Mouse (Mus musculus) neutrophil, adult 65 days (primary cell): Measurements from ENCODE around the gene Lmod1. TPM values are rescaled to one million over a fixed set of nuclear protein-coding genes. Genes with fewer than 3 reads are reported as not detected.

Source experiments
- total RNA-seq: library from RNA; stranded (reverse); gene quantifications from 2 replicates; pipeline ENCODE4 v1.2.4, GENCODE M21; 2023

Lmod1 gene
- not detected in 2 replicates for total RNA-seq

DNA sequence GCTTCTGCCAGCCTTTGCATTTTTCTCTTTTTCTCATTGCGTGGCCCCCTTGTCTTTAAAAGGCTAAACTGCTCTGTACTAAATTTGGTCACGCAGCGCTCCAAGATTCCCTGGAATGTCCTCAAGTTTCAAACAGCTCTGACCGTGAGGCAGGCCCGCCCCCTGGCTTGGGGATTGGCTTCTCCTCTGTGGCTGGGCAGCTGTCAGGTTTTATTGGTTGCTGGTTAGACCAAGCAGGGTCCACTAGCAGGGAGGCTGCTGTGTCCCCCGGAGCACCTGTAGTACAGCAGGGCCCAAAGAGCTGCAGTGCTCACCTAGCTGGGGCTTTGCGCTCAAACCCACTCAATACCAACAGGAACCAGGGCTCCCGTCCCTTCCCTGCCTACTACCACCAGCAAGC, at the start of gene Lmod1:
TSS of gene Lmod1 (plus strand) at position 237 of the 400 bp plus-strand sequence.

DNA sequence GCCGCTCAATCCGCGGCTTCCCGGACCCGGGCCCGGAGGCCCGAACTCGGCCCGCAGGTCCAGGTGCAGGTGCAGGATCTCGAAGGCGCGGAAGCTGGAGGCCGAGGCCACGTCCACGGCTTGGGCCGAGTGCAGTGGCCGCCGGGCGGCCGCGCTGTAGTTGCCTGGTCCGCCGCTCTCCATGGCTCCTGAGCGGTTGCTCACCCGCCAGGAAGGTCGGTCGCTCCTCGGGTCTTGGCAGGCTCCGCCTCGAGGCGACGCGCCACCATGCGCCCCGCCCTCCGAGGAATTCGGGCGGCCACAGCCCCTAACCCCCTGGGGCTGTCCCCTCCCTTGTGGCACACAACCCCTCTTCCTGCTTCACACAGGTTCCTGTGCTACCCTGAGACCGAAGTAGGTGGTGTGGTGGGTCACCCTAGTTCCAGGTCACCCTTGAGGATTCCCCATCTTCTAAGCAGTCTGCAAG, 40.7 kb upstream of the Lmod1 start, which contains the start of gene Rnpep:
TSS of gene Rnpep (minus strand) at position 259 of the 466 bp plus-strand sequence.

DNA sequence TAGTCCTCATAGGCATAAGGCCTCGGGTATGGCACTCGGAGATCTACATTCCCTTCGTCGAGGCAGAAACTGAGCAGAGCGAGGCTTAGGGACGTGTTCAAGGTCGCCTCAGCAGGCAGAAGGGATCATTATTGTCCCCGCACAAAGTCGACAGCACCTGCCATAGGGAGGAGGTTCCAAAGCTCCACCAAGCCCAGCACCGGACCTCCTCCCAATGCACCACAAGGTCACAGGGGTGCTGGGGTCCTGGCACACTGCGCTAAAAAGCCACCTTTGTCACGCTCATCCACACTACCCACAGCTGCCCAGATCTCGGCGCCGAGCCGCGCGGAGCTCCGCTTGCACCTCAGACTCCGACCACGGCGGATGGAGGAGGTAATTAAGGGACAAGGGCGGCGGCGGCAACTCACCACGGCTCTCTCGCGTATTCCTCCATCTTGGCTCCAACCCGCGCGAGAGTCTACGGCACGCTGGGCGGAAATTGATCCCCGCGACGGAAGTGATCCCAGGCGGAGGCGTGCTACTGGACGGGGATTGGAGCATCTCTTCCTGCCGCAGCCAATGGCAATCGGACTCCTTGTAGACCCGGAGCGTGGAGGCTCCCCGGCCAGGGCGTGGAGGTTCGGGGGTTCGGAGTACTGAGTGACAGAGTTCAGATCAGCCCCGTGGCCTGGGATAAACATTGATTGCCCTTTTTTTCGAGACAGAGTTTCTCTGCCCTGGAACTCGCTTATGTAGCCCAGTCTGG, 11.1 kb upstream of the Lmod1 start, which contains the start of gene Timm17a:
TSS of gene Timm17a (minus strand) at position 495 of the 748 bp plus-strand sequence.

DNA sequence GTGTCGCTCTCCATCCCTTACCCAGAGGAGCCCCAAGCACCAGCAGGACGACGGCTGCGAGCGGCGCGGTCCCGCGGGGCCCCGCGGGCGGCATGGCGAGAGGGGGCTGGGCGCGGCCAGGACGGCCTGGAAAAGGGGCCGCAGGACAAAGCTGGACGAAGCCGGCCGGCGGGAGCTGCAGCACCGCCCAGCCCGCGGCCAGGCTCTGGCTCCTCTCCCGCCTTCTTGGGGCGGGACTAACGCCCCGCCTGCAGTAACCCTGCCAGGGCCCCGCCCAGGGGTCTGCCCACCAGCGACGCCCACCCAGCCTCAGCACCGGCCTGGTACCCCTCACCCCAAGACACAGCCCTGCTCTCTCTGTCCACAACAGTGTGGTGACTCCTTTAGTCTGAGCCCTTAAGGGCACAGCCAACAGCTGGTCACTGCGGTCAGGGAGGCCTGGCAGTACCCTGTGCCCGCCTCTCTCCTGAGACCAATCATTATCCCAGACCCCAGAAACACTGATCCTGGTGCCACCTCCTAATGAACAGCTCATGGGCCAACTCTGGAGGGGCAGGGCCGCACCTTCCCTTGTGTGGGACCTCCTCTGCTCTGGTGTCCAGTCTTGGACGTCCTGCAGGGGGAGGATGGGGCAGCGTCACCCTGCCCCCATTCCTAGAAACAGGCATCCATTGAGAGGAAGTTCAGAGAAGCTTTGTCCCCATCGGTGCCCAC, 50.4 kb downstream of the Lmod1 start, which contains the start of gene Shisa4:
TSS of gene Shisa4 (minus strand) at position 370 of the 714 bp plus-strand sequence.

Other genes with a start within 250 kb of the Lmod1 start
- gene Lgr6, start 219.5 kb upstream of the Lmod1 start, total RNA-seq, result not detected in 2 replicates
- 52.8 and 54.5 TPM in 2 replicates for gene Ptpn7, start 192.1 kb upstream of the Lmod1 start, total RNA-seq
- 105 and 113 TPM in 2 replicates for gene Arl8a, start 178.0 kb upstream of the Lmod1 start, total RNA-seq
- gene Gpr37l1, start 157.1 kb upstream of the Lmod1 start, total RNA-seq, result not detected in 2 replicates
- not detected in 2 replicates for gene Elf3, start 66.2 kb upstream of the Lmod1 start, total RNA-seq
- 136 and 152 TPM in 2 replicates for gene Rnpep, start 40.7 kb upstream of the Lmod1 start, total RNA-seq
- gene Timm17a, start 11.0 kb upstream of the Lmod1 start, total RNA-seq, result 21.8 and 31.5 TPM in 2 replicates
- 0.63 TPM in 1 of 2 replicates, not detected in the other for gene Shisa4, start 50.4 kb downstream of the Lmod1 start, total RNA-seq
- 31.2 and 67.3 TPM in 2 replicates for gene Ipo9, start 105.7 kb downstream of the Lmod1 start, total RNA-seq